Mouse (Mus musculus) ES-CJ7 (cell line): Measurements from ENCODE around the gene Frem3.

ENCODE experiments used
- DNase-seq: peaks from one replicate; pipeline ENCODE4 v3.0.0; 2011; ENCODE audit warnings: low read depth, low spot score

The Frem3 gene

GRCm38 (mm10) chr8:80710670-80711400 lies 100.0 kb downstream of the Frem3 start:
- DNase-seq: peak; percentile 80

DNA sequence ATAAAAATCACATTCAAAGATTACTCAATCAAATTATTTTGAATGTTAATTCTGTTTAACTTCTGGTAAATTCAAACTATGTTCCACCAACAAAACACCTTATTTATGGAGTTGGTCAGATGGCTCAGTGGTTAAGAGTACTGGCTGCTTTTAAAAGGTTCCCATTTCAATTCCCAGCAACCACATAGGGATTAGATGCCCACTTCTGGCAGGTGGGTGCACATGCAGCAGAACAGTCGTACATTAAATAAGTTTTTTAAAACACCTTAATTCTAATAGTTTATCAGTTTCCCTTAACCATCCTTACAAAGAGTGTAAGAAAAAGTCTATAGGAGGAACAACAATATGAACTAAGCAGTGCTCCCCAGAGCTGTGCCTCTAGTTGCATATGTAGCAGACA lies 103.6 kb downstream of the Frem3 start:
- no peak for DNase-seq

DNA sequence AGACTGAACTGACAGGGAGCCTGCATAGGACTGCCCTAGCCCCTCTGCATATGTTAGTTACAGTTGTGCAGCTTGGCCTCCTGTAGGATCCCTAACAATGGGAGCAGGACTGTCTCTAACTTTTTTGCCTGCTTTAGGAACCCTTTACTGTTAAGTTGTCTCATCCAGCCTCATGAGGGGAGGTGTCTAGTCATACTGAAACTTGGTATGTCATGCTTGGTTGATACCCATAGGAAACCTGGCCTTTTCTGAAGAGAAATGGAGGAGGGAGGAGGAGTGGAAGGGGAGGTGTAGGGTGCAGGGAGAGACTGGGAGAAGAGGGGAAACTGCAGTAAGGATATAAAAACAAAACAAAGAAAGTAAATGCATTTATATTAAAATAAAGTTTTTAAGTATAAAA lies 121.4 kb downstream of the Frem3 start:
- DNase-seq: no peak

- DNase-seq: no peak
These were observed 127.1 kb downstream of the Frem3 start for GRCm38 (mm10) chr8:80738046-80738387.

DNA sequence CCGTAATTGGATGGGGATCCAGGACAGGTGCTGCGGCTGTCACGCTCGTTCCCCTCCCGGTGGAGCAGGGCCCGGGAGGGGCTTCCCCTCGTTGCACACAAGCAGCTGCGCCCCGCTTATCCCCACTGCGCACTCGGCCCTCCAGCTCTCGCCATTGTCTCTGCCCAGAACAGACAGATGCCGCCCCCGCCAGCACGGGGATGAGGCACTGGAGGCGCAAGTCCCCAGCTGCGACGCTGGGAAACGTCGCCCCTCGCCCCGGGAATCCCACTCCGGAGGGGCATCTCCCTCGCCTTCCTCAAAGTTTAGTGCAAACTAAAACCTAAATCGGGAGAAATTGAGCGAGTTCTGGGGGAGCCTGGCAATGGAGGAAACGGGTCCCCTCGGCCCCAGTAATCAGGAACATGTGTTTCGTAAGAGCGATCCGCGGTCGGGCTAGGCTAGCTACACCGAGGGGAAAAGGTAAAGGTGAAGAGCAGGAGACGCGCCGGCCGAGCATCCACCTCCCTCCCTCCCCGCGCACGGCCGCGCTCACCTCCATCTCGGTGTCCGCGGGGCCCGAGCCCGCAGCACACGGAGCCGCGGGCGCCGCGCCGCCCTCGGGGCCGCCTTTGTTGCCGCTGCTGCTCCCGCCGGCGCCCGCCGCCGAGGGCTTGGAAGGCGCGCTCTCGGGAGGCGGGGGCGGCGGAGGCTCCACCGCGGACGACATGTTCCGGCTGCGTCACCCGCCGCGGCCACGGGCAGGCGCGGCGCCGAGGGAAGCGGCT lies 127.7 kb downstream of the Frem3 start:
- DNase-seq: peak; percentile 55

- DNase-seq: peak; percentile 93
These were observed 128.5 kb downstream of the Frem3 start, which contains the start of gene Smarca5 for GRCm38 (mm10) chr8:80739155-80739924. TSS of gene Smarca5 (minus strand) at chr8:80739497.

DNA sequence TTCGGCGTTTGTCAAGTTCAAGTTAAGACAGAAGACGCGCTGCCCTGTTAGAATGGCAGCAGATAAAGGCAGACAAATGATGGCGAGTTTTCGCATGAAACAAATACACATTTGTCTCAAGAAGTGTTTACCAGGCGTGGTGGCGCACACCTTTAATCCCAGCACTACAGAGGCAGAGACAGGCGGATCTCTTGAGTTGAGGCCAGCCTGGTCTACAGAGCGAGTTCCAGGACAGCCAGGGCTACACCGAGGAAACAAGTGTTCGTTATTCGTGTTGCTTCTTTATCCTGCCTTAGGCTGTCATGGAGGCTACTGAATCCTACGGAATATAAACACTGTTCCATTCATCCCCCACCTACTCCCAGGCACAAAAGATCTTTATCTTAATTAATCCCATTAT lies 129.1 kb downstream of the Frem3 start:
- no peak for DNase-seq
